Mouse (Mus musculus) hematopoietic stem cell, adult 5-6 weeks (primary cell): Measurements from ENCODE around the gene Tmem101. TPM values are rescaled to one million over a fixed set of nuclear protein-coding genes. Genes with fewer than 3 reads are reported as not detected.
"Not testable (repeated sequence)": the region's sequence is repeated elsewhere in the genome, so short reads cannot be mapped to it uniquely, and the experiment has no call there.

Source experiments
- ATAC-seq, 2 experiments: fragments of 125-278 bp in 1 of 2; replicated peaks in 1 of 2; 2 replicates each; pipeline ENCODE4 v1.8.0; 2016 to 2017; ENCODE audit warnings: inconsistent platforms in 2 of 2, mild to moderate bottlenecking in 2 of 2, moderate number of reproducible peaks in 2 of 2, low read depth in 1 of 2, moderate TSS enrichment in 1 of 2; ENCODE audit not compliant: low FRiP score in 2 of 2, poor library complexity in 2 of 2, severe bottlenecking in 2 of 2, insufficient read depth in 1 of 2, low TSS enrichment in 1 of 2
- total RNA-seq: library from RNA; stranded (forward); fragments of 172-1452, 232-1000 nt; gene quantifications from 2 replicates; pipeline ENCODE4 v1.2.3, GENCODE M21; 2017

The Tmem101 gene
- total RNA-seq, 1 experiment from 2014 or later: 14.8 TPM

- no peak for ATAC-seq
These were observed 9.9 kb upstream of the Tmem101 start for GRCm38 (mm10) chr11:102165971-102166722.

GRCm38 (mm10) chr11:102159781-102160180, 3.6 kb upstream of the Tmem101 start:
- ATAC-seq: no peak

DNA sequence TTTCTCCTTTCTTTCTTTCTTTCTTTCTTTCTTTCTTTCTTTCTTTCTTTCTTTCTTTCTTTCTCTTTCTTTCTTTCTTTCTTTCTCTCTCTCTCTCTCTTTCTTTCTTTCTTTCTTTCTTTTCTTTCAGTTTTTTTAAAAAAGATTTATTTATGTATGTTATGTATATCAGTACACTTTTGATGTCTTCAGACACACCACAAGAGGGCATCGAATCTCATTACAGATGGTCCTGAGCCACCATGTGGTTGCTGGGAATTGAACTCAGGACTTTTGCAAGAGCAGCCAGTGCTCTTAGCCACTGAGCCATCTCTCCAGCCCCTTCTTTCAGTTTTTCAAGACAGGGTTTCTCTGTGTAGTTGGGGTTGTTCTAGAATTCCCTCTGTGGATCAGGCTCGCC, 1.8 kb upstream of the Tmem101 start:
- not testable (repeated sequence) for ATAC-seq

- no peak for ATAC-seq
These were observed 534 bp upstream of the Tmem101 start for GRCm38 (mm10) chr11:102156786-102157089.

GRCm38 (mm10) chr11:102147213-102147989, 8.8 kb downstream of the Tmem101 start:
- ATAC-seq: no peak

- 0 out of 4 replicates have a peak, but pooled peaks of 1 of the 2 experiments have one; percentile 42 for ATAC-seq
These were observed 9.7 kb downstream of the Tmem101 start for GRCm38 (mm10) chr11:102146531-102146930.

- no peak for ATAC-seq
These were observed 10.2 kb downstream of the Tmem101 start for GRCm38 (mm10) chr11:102146005-102146404.

DNA sequence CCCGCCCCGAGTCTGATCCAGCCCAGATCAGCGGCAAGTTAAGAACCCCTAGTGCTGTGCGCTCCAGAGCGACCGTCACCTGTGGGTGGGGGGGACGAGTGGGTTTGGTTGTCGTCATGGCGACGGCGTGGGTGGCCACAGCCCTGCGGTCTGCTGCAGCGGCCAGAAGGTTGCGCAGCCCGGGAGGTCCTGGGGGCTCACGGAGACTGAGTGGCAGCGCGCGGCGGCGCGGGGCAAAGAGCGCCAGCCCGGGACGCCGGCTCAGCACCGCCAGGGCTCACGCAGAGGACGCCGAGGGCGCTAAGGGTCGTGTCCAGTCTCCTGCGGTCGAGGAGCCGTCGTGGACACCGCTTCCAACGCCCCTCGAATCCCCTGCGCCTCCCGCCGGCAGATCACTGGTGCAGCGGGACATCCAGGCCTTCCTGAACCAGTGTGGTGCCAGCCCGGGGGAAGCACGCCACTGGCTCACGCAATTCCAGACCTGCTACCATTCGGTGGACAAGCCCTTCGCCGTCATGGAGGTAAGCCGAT, 10.7 kb downstream of the Tmem101 start, which contains the start of gene Nags:
TSS of gene Nags (plus strand) at position 43 of the 531 bp plus-strand sequence.
- no peak for ATAC-seq

GRCm38 (mm10) chr11:102144957-102145470, 11.2 kb downstream of the Tmem101 start:
- no peak for ATAC-seq

- no peak for ATAC-seq
These were observed 13.8 kb downstream of the Tmem101 start for GRCm38 (mm10) chr11:102142355-102142754.

GRCm38 (mm10) chr11:102140508-102140907, 15.7 kb downstream of the Tmem101 start:
- ATAC-seq: peak; percentile 25 to 27; a peak in 1 of 4 replicates

DNA sequence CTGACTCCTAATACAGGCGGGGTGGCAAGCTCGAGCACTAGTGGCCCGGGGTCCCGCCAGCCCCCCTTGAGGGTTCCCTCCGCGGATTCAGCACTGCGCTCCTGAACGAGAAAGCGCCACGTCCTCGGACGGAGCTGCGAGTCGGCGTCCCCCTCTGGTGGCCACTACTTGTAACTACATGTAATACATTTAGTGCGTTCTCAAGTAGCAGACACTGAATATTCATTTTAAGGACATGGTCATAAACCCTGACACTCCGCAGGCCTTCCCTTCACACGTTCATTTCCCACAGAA, 17.8 kb downstream of the Tmem101 start:
- peak; percentile 80 to 90 for ATAC-seq

- ATAC-seq: peak in 1 of 2 experiments; percentile 61; a peak in 2 of 4 replicates
These were observed 18.4 kb downstream of the Tmem101 start for GRCm38 (mm10) chr11:102137625-102138446.

GRCm38 (mm10) chr11:102134516-102134915, 21.7 kb downstream of the Tmem101 start:
- ATAC-seq: no peak

GRCm38 (mm10) chr11:102117386-102117785, 38.8 kb downstream of the Tmem101 start:
- no peak for ATAC-seq

DNA sequence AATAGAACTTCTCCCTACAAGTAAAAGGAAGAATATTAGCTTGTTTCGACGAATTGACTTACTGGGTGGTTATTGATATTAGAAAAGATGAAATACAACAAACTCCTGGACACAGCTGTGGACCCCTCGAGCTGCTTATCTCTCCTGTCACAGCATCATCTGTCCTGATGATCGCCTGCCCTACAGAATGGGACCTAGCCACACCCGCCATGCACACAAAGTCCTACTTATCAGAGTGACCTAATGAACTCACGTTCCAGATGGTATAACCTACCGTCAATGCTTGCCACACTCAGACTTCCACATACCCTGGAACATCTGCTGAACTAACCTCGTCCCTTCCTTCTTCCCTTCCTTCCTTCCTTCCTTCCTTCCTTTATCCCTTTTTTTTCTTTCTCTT, 40.0 kb downstream of the Tmem101 start:
- no peak for ATAC-seq

- ATAC-seq: no peak
These were observed 44.6 kb downstream of the Tmem101 start for GRCm38 (mm10) chr11:102111576-102111975.
